Mouse (Mus musculus) erythroblast, adult 5-6 weeks (primary cell): ENCODE measurements around the gene Nxf2. TPM values are rescaled to one million over a fixed set of nuclear protein-coding genes. Genes with fewer than 3 reads are reported as not detected.

ENCODE experiments used
- total RNA-seq, 2 experiments: library from RNA; stranded (forward) in 1 of 2; stranded (reverse) in 1 of 2; fragments of 150-400 nt in 1 of 2; fragments of 200-764, 138-1000 nt in 1 of 2; gene quantifications; 2 replicates each; pipeline versions ENCODE4 v1.2.3 to v1.2.4; 2015 to 2017; ENCODE audit warnings: low replicate concordance in 2 of 2

Gene Nxf2
- total RNA-seq, 2 experiments from 2014 or later, result not detected

Other genes starting within 250 kb of the Nxf2 start
- gene Armcx1, start 246.8 kb downstream of the Nxf2 start, total RNA-seq (2015; ENCODE audit: low replicate concordance), result 0.84 and 5.0 TPM in 2 replicates
- gene Armcx1, start 246.8 kb downstream of the Nxf2 start, total RNA-seq (2017; ENCODE audit: low replicate concordance), result 0.42 and 2.5 TPM in 2 replicates
- 0.63 and 2.9 TPM in 2 replicates for gene Armcx6, start 213.3 kb downstream of the Nxf2 start, total RNA-seq (2015; ENCODE audit: low replicate concordance)
- 0.09 and 0.70 TPM in 2 replicates for gene Armcx6, start 213.3 kb downstream of the Nxf2 start, total RNA-seq (2017; ENCODE audit: low replicate concordance)
- 3.8 and 5.0 TPM in 2 replicates for gene Armcx3, start 208.2 kb downstream of the Nxf2 start, total RNA-seq (2015; ENCODE audit: low replicate concordance)
- 2.0 and 3.5 TPM in 2 replicates for gene Armcx3, start 208.2 kb downstream of the Nxf2 start, total RNA-seq (2017; ENCODE audit: low replicate concordance)
- 2.3 TPM in 2 replicates for gene Armcx2, start 155.5 kb downstream of the Nxf2 start, total RNA-seq (2015; ENCODE audit: low replicate concordance)
- gene Armcx2, start 155.5 kb downstream of the Nxf2 start, total RNA-seq (2017; ENCODE audit: low replicate concordance), result 2.0 TPM in 1 of 2 replicates, not detected in the other
- gene Zmat1, start 44.5 kb upstream of the Nxf2 start, total RNA-seq (2015; ENCODE audit: low replicate concordance), result 0.19 and 1.3 TPM in 2 replicates
- gene Zmat1, start 44.5 kb upstream of the Nxf2 start, total RNA-seq (2017; ENCODE audit: low replicate concordance), result 0.56 and 0.68 TPM in 2 replicates
- gene Gm15023, start 212.9 kb upstream of the Nxf2 start, total RNA-seq (2015; ENCODE audit: low replicate concordance), result not detected in 2 replicates
- 0.09 TPM in 1 of 2 replicates, not detected in the other for gene Gm15023, start 212.9 kb upstream of the Nxf2 start, total RNA-seq (2017; ENCODE audit: low replicate concordance)
- gene Tceal6, start 245.9 kb upstream of the Nxf2 start, total RNA-seq (2015; ENCODE audit: low replicate concordance), result not detected in 2 replicates
- gene Tceal6, start 245.9 kb upstream of the Nxf2 start, total RNA-seq (2017; ENCODE audit: low replicate concordance), result not detected in 2 replicates